Mouse (Mus musculus) erythroblast, embryonic 14.5 days (primary cell): ENCODE data around the gene Nid2.

Experiments
- GATA1 ChIP-seq: IDR thresholded peaks from 2 replicates; pipeline ENCODE4 v1.6.1; 2012; ENCODE audit warnings: low read length, inconsistent platforms, mixed read lengths
- TAL1 ChIP-seq: IDR thresholded peaks from 3 replicates; pipeline ENCODE4 v1.6.1; 2012; ENCODE audit warnings: low read length, inconsistent platforms, mixed read lengths

DNA sequence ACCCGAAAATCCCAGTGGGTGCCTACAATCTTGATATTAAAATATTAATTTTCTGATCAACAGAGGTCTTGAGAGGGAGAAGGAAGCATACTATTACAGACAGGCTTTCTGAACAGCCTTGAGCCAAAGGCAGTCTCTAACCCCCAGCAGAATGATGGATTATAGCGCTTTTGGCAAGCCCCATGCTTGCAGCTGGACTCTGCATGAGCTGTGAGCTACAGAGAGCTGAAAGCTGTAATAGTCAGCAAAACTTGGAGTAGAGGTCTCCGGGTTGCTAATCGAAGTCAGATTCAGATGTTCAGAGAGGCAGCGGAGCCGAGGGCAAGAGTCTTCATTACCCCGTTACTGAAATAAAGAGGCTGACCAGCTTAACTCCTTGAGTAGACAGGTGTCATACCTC is 22.3 kb upstream of the Nid2 start:
- TF ChIP-seq TAL1: no peak
- TF ChIP-seq GATA1: no peak
